Mouse (Mus musculus): ENCODE measurements around the gene Uncx. TPM values are rescaled to one million over a fixed set of nuclear protein-coding genes. Genes with fewer than 3 reads are reported as not detected.

The Uncx gene
- total RNA-seq, 1 experiment from 2014 or later: not detected

GRCm38 (mm10) chr5:139541151-139542042, 1.9 kb upstream of the Uncx start:
- no peak for ATAC-seq (ENCODE audit: extremely low read depth, insufficient number of reproducible peaks, low FRiP score, poor library complexity, severe bottlenecking)

GRCm38 (mm10) chr5:139542043-139542365, 1.3 kb upstream of the Uncx start:
- ATAC-seq (ENCODE audit: extremely low read depth, insufficient number of reproducible peaks, low FRiP score, poor library complexity, severe bottlenecking): no peak

GRCm38 (mm10) chr5:139542556-139542955, 738 bp upstream of the Uncx start:
- ATAC-seq (ENCODE audit: extremely low read depth, insufficient number of reproducible peaks, low FRiP score, poor library complexity, severe bottlenecking): no peak

GRCm38 (mm10) chr5:139543650-139544270, 466 bp downstream of the Uncx start:
- ATAC-seq (ENCODE audit: extremely low read depth, insufficient number of reproducible peaks, low FRiP score, poor library complexity, severe bottlenecking): no peak

GRCm38 (mm10) chr5:139544271-139545135, 1.2 kb downstream of the Uncx start:
- ATAC-seq (ENCODE audit: extremely low read depth, insufficient number of reproducible peaks, low FRiP score, poor library complexity, severe bottlenecking): no peak

GRCm38 (mm10) chr5:139545221-139545620, 1.9 kb downstream of the Uncx start:
- no peak for ATAC-seq (ENCODE audit: extremely low read depth, insufficient number of reproducible peaks, low FRiP score, poor library complexity, severe bottlenecking)

GRCm38 (mm10) chr5:139545673-139546335, 2.5 kb downstream of the Uncx start:
- ATAC-seq (ENCODE audit: extremely low read depth, insufficient number of reproducible peaks, low FRiP score, poor library complexity, severe bottlenecking): no peak

- no peak for ATAC-seq (ENCODE audit: extremely low read depth, insufficient number of reproducible peaks, low FRiP score, poor library complexity, severe bottlenecking)
These were observed 3.1 kb downstream of the Uncx start for GRCm38 (mm10) chr5:139546336-139546770.

- ATAC-seq (ENCODE audit: extremely low read depth, insufficient number of reproducible peaks, low FRiP score, poor library complexity, severe bottlenecking): no peak
These were observed 3.6 kb downstream of the Uncx start for GRCm38 (mm10) chr5:139546771-139547420.

GRCm38 (mm10) chr5:139547421-139547931, 4.2 kb downstream of the Uncx start:
- no peak for ATAC-seq (ENCODE audit: extremely low read depth, insufficient number of reproducible peaks, low FRiP score, poor library complexity, severe bottlenecking)

- no peak for ATAC-seq (ENCODE audit: extremely low read depth, insufficient number of reproducible peaks, low FRiP score, poor library complexity, severe bottlenecking)
These were observed 10.4 kb downstream of the Uncx start for GRCm38 (mm10) chr5:139553446-139554273.

GRCm38 (mm10) chr5:139554478-139555335, 11.4 kb downstream of the Uncx start:
- no peak for ATAC-seq (ENCODE audit: extremely low read depth, insufficient number of reproducible peaks, low FRiP score, poor library complexity, severe bottlenecking)

GRCm38 (mm10) chr5:139555476-139556115, 12.3 kb downstream of the Uncx start:
- ATAC-seq (ENCODE audit: extremely low read depth, insufficient number of reproducible peaks, low FRiP score, poor library complexity, severe bottlenecking): no peak

GRCm38 (mm10) chr5:139556116-139556678, 12.9 kb downstream of the Uncx start:
- ATAC-seq (ENCODE audit: extremely low read depth, insufficient number of reproducible peaks, low FRiP score, poor library complexity, severe bottlenecking): no peak

GRCm38 (mm10) chr5:139557079-139557478, 13.8 kb downstream of the Uncx start:
- ATAC-seq (ENCODE audit: extremely low read depth, insufficient number of reproducible peaks, low FRiP score, poor library complexity, severe bottlenecking): no peak
